Mouse (Mus musculus) spleen, postnatal 36 days (tissue): ENCODE measurements around the gene Ksr1.

Experiments
- DNase-seq, 2 experiments: peaks; one replicate each; pipeline ENCODE4 v3.0.0; 2022; ENCODE audit warnings: low spot score in 2 of 2, mixed read lengths in 1 of 2

The Ksr1 gene

DNA sequence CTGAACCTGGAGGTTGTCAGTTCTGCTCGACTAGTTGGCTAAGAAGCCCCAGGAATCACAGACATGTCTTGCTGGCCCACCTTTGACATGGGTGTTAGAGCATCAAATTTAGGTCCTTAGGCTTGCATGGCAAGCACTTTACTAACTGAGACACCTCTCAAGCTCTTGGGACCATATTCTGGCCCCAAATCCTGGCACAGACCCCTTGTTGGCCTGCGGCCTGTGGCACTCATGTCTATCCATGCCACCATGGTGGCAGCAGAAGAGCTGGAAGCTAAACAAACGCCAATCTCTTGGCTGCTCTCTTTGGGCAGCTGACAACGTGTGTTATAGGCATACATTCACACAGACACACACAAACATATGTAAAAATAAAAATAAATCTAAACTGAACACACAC is 2.6 kb upstream of the Ksr1 start:
- no peak for DNase-seq

DNA sequence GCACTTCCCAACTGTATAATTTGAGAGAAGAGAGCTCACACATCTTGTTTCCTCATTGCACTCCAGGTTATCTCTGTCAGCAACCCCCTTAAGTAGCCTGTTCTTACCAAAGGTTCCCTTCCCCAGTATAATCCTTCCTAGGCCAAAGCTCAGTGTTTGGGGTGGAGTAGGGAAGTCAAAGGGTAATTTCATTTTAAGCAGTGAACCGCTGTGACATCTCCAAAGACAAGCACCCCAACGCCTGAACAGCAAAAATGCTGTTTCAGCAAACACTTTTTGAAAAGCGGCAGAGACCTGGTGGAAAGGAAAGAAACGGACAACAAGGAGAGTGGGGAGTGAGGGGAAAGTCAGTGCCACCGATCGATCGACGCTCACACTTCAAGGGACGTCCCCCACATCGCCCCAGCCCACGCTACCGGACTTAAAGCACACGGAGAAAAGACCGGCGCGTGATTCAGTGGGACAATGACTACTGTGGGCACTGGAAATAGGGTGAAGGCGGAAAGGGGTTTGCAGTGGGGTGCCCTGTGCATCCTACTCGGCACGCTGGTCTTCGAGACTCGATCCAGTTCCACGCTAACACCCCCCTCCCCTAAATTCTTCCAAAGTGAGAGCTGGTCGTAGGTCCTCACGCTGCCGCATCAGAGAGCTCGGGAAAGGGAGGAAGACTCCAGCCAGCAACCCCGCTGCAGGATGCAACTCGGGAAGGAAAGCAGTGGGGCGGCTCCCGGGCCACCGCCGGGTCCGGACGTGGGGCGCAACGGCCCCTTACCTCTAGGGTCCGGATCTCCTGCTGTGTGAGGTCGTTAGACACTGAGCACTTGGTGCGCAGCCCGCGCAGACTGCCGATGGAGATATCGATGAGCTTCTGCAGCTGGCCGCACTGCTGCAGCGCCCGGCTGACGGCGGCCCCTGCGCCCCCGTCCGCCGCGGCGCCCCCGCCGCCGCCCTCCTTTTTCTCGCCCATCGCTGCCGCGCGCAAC is 633 bp downstream of the Ksr1 start:
- peak in 1 of 2 experiments; percentile 14 for DNase-seq

DNA sequence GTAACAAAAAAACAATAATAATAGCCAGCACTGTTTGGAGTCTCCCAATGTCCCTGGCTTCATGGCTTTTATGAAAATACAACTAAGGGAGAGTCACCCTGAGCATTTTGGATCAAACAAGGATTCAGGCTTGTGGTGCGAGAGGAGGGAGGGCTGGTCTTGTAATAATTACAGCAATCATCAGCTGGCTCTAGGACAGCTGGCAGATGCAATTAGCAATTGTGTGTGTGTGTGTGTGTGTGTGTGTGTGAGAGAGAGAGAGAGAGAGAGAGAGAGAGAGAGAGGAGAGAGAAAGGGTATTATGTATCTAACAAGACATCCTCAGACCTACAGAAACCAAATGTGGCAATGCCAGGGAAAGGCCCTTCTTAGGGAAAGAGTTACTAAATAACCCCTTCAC is 1.5 kb downstream of the Ksr1 start:
- DNase-seq = no peak

DNA sequence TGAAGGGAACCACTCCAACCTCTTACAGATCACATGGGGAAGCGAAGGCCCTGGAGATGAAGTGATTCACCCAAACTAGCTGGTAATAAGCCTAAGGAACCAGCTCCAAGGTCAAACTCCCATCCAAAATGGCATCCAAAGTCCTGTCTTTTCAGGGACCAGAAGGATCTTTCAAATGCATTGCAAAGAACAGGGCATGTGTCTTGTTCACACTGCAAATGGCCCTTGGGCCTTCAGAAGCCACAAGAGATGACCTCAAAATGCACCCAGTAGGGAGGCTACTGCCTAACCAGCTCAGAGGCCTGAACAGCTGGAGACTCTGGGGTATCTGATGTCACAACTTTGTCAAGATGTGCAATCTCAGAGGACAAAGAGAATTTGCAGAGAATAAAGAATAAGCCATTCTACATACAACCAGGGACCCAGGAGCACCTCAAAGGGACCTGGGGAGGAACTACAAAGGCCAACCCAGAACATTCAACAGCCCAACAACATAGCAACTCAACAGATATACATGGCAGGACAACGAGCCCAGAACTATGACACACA is 2.1 kb downstream of the Ksr1 start:
- no peak for DNase-seq

DNA sequence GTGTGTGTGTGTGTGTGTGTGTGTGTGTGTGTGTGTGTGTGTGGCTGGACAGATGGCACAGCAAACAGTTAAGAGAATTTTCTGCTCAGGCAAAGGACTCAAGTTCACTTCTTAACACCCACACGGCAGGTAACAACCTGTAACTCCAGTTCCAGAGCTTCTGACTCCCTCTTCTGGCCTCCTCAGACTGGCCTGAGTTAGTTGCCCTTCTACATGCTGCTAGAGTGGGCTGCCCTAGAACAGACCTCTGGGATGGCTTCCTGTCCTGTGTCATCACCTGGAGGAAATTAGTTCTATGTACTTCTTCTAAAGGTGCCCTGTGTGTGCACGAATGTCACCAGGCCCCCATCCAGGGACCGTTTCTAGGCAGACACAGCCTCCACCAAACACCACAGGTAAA is 2.9 kb downstream of the Ksr1 start:
- no peak for DNase-seq

DNA sequence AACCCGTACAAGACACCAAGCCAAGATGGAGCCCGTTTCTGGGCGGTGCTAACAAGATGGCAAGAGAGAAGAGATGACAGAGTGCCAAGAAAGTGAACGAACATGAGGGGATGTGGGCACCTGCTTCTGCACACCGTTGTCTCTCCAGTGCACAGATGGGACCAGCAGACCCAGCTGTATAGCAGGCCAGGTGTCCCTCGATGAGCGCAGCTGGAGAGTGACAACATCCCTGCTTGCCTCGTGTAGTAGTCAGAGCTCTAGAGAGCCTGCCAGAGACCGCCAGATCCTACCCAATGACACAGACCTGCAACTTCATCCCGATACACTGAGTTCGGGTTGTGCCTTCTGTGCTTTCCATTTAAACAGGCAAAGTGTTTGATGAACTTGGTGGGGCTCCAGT is 3.8 kb downstream of the Ksr1 start:
- no peak for DNase-seq

DNA sequence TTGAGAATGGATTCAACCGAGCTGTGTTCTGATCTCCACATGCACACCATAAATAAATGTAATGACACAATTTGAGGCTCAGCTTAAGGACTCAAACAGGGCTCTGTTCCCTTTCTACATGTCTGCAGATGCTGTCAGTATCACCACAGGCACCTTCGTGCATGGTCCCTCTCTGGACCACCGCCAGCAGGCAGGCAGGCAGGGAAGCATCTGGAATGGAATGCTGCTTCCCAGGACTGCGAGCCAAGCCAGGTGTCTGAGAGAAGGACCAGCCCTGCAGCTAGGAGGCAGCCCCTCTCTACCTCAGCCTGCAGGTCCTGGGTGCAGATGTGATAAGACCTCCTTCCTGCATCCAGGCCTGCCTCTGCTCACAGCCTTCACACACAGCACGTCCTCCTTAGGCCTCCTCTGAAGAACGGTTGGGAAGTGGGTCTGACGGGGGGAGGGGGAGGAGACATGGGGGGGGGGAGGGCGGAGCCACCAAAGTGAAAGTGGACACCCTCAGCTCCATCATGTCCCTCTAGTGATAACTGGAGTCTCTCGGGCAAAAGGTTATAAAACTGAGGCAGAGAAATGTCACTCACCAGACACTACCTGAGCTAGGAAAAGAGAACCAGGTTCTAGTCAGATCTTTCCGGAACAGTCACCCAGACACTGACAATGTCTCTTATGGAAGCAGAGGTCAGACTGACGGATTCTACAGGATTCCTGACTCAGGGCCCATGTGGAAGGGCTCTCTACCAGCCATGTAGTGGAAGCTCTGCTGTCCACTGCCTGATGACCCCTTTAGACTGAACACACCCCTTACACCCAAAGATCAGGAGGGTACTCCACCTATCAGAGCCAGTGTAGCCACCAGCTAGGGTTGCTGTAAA is 4.7 kb downstream of the Ksr1 start:
- DNase-seq = no peak

DNA sequence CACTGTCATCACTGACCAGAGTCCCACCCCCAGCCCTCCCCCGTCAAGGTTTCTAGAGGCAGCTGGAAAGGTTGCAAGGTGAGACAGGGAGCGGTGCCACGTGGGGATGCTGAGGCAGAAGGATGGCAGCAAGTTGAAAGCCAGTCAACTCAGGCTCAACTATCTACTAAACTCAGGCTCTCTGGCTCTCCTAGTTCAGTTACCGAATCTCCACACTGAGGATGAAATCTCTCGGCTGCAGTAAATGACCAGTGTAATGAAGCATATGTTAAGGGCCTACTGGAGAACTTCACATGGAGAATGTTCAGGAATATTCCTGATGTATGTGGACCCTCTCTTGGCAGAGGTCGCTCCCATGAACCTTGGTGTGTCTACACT is 5.7 kb downstream of the Ksr1 start:
- no peak for DNase-seq

DNA sequence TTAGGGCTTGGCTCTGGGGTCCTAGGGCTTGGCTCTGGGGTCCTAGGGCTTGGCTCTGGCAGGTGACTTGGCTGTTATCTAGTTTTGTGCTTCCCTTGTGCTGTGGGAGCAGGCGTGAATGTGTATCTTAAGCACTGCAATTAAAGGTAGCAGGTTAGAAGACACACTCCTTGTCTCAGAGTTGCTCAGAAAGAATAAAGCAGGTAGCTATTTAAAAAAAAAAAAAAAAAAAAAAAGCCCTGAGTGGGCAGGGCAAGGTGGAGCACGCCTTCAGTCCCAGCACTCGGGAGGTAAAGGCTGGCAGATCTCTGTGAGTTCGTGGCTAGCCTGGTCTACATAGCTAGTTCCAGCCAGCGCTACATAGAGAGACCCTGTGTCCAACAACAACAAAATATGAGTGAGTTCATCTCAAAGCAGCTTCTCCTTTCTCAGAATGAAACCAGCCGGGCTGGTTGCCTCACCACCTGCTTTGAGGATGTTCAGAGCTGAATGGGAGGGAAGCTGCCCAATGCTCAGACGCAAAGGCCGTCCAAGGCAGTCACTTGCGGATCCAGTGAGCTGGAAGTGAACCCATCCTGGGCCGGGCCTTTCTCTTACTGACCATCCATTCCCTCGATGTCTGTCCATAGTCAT is 6.2 kb downstream of the Ksr1 start:
- DNase-seq = peak in 1 of 2 experiments; percentile 20

DNA sequence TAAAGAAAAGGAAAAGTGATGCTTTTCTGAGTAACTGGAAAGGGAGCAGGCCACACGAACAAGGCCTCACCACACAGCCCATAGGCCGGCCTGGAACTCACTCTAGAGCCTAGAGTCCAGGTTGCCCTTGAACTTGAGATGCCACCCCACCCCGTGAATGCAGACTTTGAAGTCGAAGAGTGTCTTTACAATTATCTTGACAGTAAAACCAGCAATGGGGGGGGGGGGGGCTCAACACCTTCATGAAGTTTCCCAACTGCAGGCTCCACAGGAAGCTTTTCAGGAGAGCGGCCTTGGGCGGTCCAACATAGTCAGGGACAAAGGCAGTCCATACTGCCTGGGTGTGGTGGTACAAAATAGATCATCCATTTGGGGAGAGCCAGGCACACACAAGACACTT is 7.6 kb downstream of the Ksr1 start:
- no peak for DNase-seq

DNA sequence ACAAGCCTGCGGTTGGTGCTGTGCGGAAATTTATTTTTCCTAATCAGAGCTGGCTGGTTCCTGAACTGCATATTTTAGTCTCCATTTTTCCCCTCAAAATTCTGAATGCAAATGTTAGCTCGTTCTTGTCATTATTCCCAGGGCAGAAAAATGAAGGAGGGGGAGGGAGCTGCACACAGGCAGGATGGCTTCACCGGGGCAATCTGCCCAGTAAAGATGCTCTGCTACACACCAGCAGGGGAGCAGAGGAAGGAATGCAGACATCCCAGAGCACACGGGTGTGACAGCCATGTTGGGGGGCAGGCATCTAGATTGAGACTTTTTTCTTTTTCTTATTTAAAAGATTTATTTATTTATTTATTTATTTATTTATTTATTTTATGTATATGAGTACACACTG is 9.0 kb downstream of the Ksr1 start:
- DNase-seq = no peak

DNA sequence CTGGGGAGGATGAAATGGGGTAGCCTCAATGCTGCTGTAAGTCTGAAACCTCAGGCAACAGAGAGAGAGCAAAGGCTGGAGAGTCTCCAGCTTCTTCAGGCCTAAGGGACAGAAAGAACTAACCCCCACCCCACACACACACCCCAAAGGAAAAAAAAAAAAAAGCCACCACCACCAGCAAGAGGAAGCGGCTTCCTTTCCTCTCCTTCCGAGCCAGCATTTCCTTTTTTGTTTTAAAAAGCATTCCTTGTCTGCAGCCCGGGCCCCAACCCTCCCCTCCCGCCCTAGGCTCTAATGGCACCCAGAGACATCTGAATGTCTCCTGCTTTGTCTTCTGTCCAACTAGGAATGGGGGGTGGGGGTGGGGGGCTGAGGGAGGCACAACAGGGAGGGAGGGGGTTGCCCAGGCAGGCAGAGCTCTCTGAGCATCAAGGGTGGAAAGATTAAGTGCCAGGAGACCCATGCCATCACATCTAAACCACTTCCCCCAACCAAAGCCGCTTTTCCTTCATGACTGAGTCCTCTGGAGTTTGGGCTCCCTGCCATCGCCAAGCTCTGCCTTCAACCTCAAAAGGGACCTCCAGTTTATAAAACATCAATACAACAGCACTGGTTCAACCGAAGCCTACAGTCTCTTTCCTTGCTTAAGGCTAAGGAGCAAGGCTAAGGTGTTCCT is 10.4 kb downstream of the Ksr1 start:
- no peak for DNase-seq

DNA sequence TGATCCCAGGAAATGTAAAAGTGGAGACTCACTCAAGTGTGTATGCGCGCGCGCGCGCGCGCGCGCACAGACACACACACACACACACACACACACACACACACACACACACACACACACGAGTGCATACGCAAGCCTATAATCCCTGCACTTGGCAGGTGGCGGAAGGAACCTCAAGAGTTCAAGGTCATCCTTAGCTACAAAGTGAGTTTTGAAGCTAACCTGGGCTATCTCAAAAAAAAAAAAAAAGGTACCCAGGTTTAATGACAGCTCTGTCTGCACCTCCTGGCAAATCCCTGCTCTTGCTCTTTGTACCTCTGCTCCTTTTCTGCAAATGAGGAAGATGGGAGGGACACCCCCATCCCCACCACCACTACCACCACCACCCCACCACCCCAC is 11.1 kb downstream of the Ksr1 start:
- DNase-seq = no peak

DNA sequence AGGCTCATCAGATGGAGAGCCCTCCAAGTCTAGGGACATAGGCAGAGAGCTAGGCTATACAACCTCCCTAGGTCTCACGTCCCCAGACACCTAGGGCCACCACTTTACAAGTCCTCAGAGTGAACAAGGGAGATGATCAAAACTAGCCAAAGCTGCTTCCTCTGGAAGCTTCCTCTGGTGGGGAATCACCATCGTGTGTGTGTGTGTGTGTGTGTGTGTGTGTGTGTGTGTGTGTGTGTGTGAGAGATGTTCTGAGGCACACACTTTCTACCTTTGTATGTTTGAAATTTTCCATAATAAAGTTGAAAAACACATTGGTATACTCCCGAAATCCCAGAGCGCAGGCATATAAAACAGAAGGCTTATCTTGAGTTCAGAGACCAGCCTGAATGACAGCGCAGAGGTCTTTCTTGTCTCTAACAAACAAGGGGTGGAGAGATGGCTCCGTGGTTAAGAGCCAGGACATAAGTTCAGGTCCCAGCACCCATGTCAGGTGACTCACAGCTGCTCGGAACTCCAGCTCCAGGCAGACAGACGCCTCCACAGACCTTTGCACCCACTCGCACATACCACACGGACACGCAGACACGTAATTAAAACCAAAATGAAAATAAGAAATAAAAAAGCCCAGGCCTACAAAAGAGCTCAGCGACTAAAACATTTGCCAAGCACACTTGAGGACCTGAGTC is 11.6 kb downstream of the Ksr1 start:
- DNase-seq = no peak

DNA sequence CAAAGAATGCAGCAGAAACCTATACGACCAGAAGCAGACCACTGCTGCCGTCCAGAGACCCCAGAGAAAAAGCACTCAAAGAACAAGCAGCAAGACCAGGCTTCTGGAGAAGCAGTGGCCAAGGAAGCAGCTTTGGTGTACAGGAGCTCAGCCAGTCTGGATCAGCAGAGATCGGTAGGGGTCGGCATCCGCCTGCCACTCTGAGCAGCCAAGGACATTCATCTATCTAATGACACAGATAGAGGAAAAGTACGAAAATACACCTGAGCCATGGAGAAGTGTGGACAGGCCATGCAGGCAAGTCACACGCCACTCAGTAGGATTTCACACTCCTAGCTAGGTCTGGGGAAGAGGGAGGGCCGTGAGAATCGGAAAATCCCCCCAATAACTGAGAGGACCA is 12.2 kb downstream of the Ksr1 start:
- DNase-seq = no peak

DNA sequence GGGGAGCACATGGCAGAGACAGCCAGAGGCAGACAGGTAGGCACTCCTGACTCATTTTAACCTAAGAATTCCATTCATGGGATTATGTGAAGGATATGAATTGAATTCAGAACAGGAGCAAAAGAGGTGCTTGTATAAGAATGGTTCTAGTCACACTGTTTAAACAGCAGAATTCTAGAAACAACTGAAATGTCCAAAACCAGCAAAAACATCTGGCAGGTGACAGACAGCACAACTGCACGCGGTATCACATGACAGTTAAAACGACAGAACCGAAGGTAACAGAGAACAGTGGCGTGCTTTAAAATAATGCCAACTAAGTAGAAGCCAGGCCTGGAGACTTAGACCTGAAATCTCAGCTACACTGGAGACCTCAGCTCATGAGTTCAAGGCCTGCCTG is 13.2 kb downstream of the Ksr1 start:
- no peak for DNase-seq

DNA sequence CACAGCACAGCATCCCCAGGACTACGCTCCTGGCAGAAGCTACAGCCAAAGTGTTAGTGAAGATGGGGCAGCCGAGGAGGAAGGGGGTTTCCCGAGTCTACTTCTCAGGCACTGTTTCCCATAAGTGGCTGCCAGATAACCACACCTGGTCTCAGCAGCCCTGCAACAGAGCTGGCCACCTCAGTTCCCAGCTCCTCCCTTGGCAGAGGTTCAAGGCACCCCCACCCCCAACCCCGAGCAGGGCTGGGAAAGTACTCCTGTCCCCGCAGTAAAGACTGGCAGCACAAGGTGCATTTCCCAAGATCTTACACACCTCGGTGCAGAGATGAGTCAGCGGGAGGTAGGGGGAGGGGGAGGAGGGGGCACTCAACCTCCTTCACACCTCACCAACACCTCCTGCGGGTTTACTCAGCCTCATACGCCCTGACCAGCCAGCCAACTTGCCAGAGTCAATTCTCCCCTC is 14.2 kb downstream of the Ksr1 start:
- DNase-seq = no peak

DNA sequence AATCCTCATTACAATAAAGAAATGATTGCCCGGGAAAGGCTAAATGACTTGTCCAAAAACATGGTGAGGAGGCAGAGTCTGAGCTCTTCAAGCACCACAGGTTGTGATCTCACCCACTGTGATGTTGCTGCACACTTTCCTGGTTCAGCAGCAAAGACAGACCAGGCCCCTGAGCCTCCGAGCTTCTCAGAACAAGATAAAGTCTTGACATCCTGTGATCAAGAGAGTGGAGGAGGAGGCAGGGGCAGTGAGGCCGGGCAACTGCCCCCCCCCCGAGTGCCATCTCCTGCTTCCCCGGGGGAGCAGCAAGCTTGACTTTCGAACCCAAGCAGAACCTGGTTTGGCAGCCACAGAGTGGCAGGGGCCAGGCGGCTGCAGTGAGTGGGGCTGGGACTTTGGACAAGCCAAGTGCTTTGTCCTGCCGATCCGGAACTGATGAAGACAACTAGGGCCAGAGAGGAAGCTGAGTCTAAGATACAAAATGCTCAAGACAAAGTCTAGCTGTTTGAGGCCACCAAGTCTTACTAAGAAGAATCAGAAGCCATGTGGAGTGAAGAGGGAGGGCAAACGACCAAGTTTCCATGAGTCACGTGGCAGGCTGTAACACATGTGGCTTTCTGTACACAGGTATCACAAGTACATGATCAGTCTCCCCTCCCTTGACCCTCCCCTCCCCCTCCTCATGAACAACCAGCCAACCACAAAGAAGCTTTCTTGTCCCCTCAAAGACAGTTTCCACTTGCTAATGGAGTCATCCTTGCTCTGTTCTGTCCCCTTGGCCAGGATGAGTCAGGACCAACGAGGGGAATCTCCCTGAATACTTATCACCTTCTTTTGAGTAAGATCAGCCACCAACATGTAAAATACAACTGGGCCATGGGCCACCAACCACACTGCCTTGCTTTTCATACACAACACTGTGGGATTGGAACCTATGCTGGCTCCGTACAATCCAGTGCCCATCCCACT is 16.5 kb downstream of the Ksr1 start:
- no peak for DNase-seq

DNA sequence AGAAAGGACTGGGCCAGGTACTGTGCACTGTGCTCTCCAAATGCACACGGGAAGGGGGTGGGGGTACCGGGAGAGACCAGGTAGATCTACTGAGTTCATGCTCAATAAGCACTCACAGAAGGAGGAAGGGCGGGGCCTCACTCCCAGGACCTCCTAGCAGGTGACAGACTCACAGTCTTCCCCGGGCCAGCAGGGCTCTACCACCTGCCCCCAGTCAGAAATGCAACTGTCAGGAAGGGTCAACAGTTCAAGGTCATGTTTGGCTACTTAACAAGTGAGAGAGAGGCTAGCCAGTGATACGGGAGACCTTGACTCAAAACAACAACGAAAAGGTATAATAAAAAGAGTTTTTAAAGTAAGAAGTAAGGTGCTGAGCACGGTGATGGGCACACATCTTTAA is 18.0 kb downstream of the Ksr1 start:
- DNase-seq = no peak

DNA sequence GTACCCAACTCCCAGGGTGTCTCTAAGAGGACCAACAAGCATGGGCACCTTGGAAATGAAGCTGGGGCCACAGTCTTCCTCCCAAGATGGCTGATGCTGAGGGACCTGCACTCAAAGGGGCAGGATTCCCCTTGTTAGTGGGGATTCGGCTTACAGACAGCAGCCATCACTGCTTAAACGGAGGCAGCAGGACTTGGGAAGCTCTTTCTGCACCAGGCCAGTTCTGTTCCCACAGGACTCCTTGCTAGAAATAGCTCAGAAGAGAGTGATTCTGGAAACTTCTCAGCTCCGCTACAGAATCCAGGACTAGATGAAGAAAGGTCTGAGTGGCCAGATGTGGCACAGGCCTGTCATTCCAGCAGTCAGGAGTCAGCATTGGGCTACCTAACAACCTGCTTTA is 19.2 kb downstream of the Ksr1 start:
- no peak for DNase-seq
